Mouse (Mus musculus) urinary bladder, postnatal 10 days (tissue): ENCODE measurements around the gene Swsap1.

Experiments
- DNase-seq: peaks from one replicate; pipeline ENCODE4 v3.0.0; 2022; ENCODE audit warnings: low spot score

Swsap1 gene

DNA sequence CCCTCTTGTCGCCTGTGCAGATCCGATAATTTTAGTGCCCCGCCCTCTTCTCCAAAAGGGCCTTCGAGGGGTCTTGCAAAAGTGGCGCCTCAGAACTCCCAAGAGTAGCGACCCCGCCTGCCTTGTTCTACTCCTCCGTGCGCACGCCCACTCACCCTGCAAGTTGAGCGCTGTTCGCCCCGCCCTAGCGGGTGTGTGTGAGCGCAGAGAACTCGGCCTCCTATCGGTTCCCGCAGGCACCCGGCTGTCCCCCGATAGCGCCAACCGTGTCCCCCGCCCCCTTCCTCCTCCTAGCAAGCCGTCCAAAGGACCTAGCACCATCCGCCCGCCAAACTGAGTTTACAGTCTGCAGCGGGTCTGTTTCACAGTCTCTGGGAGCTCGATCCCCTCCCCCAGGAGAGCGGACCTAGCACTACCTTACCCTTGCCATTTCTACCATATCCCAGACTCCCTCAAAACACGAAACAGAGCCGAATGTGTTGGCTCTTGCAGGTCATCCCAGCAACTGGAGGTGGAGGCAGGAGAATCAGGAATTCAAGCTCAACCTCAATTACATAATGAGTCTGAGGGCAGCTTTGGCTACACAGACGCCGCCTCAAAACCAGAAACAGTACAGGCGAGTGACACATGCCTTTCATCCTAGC lies 7.0 kb downstream of the Swsap1 start:
- no peak for DNase-seq

DNA sequence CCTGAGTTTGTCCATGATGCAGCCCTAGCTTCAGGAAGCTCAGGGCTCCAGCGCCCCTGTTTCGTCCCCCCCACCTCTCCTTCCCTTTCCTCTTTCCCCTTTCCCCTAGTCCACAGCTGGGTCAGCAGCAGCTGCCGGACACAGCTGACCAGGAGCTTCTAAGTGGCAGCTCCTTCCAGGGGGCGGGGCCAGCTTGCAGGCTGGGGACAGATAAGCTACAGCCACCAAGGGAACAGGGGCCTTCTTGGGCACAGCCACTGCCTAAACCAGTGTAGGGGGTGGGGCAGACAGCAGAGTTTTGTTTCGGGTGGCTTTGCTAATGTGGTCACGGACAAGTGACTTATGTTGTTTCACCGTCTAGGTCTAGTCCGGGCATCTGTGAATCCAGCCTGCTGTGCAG lies 7.9 kb downstream of the Swsap1 start, which contains the start of gene Epor:
Gene Epor (minus strand): TSS at position 90 of the 400 bp plus-strand sequence.
- DNase-seq: no peak

DNA sequence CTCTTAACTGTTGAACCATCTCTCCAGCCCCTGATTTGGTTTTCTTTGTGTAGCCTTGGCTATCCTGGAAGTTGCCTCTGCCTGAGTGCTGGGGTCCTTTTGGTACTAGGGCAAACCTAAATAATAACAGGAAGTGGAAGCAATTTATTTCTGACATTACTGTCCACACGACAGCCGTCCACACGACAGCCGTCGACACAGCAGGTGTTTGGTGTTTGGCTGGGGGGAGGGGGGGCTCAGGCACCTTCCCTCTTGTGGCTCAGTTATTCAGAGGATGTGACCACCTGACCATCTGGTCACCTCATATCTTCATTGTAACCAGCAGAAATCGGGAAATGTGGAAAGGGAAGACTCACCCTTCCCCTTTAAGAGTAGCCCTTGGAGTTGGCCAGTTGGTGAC lies 13.3 kb downstream of the Swsap1 start:
- DNase-seq: no peak

DNA sequence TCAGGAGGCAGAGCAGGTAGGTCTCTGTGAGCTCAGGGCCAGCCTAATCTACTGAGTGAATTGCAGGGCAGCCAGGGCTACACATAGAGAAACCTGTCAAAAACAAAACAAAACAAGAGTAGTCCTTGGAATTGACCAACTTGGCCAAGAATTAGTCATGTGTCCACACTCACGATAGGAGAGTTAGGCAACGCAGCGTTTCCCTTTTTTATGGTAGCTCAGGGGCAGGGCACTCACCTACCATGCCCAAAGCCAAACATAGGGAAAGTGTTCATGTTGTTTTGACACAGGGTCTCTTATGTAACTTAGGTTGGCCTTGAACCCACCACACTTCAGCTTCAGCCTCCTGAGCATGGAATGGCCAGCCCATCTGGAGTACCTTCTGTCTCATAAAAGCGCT lies 13.7 kb downstream of the Swsap1 start:
- no peak for DNase-seq

DNA sequence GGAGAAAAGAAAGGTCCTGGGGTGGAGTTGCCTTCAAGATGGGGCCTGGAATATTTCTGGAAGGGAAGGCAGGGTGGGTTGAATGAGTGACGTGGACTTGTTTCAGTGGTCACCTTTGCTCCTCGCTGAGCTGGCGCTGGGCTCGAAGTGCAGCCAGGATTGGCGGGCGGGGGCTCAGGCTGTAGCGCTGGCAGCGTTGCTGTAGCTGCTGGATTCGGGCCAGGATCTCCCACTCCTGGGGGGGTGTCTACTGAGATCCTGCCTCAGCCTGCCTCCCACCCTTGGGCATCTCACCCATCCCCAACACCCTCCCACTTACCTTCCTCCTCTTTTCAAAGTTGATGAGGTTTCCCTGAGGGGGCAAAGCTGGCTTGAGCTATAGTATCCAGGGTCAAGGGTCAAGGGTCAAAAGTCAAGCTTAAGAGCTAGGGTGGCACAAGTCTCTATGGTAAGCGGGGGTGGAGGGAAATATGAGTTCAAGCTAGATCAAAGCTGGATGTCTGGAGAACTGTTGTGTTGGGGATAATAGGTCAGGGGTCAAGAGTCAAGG lies 21.1 kb downstream of the Swsap1 start:
- no peak for DNase-seq

DNA sequence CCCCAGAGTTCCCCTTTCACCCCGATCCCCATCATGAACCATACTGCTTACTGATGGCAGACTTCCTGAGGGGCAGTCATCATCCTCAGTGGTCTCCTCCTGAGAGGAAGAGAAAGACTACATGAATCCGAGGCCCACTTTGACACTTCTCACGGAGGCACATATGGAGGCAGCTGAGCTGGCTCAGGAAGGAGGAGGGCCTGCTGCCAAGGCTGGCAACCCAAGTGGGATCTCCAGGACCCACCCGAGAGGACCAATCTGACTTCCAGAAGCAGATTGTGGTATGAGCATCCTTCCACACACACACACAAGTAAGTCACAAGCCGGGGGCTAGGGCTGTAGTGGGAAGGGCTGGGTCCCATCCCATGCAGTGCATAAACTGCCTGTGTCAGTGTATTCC lies 21.8 kb downstream of the Swsap1 start:
- no peak for DNase-seq

DNA sequence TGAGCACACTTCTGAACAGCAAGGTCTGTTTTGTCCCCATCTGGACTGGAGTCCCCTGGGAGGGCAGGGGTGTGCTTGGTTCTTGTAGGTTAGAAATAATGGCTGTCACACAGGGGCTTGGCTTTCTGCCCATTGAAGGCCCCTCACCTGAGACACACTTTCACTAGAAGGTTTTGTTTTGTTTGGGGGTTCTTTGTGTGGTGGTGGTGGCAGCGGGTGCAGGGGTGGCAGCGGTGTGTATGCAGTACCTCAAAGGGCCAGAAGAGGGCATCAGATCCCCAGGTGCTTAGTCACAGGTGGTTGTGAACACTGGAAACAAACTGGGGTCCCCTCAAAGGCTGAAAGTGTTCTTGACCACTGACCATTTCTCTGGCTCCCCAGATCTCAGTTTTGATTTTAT lies 22.4 kb downstream of the Swsap1 start:
- no peak for DNase-seq

DNA sequence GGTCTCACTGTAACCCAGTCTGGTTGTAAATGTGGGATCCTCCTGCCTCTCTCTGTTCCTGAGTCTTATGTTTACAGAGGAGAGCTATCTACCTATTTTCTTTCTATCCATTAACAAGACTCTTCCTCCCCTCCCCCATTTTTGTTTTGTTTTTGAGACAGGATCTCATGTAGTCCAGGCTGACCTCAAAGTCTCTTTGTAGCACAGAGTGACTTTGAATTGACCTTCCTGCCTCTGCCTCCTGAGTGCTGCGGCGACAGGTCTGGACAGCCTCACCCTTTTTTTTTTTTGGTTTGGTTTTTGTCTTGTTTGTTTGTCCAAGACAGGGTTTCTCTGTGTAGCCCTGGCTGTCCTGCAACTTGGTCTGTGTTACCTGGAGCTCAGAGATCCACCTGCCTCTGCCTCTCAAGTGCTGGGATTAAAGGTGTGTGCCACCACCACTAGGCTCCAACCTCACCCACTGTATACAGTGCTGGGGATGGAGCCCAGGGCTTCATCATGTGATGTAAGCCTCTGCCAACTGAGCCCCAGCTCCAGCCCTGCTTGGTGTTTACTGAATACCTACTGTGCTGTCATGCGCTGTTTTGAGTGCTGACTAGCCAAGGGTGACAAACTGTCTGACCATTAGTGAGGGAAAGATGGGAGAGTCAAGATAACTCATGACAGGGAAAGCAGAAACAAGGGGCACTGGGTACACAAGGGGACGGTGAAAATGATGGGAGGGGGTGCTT lies 23.0 kb downstream of the Swsap1 start:
- DNase-seq: no peak

DNA sequence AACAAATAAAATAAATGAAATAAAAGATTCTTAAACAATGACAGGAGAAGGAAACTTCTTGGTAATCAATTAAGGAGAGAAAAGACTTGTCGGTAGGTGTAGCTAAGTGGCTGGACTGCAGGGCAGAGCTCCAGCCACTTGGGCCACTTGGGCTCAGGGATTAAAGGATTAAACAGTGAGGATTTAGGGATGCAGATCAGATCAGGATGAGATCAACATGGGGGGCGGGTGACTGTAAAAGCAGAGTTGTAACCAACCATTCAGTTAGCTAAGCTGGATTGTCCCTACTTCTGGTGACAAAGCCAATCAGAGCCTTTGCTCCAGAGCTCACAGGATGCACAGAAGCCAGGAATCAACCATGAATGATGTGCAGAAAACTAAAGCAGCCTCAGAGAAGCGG lies 28.4 kb downstream of the Swsap1 start:
- DNase-seq: no peak

DNA sequence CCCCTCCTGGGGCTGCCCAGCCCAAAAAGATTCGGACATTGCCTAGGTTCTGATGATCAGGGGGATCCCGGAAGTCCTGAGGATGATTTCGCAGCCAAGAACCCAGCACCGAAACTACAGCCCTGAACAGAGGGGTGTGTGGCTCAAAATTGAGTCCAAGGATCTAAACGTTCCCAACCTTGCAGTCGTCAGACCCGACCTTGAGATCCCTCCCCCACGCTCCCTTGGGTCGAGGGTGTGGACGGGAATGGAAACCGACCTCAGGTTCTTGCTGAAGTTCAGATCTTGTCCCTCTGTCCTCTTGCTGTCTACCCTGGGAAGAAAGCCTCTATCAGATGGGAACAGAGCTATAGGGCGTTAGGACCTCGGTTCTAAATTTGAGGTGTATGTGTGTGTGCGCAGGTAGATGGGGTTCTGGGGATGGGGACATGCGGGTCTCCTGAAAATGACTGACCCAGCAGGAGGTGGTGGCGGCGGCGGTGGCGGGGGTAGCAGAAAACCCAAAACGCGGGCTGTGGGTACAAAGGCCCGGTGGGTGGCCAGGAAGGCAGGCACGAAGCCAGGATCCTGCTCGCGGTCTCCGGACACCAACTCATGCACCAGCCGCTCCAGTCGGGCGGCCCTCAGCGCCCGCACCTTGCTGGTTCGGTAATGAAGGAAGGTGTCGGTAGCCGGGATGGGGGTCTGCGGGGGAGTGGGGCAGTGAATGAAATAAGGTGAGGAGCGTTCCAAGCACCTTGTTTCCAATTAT lies 32.2 kb downstream of the Swsap1 start:
- DNase-seq: no peak

DNA sequence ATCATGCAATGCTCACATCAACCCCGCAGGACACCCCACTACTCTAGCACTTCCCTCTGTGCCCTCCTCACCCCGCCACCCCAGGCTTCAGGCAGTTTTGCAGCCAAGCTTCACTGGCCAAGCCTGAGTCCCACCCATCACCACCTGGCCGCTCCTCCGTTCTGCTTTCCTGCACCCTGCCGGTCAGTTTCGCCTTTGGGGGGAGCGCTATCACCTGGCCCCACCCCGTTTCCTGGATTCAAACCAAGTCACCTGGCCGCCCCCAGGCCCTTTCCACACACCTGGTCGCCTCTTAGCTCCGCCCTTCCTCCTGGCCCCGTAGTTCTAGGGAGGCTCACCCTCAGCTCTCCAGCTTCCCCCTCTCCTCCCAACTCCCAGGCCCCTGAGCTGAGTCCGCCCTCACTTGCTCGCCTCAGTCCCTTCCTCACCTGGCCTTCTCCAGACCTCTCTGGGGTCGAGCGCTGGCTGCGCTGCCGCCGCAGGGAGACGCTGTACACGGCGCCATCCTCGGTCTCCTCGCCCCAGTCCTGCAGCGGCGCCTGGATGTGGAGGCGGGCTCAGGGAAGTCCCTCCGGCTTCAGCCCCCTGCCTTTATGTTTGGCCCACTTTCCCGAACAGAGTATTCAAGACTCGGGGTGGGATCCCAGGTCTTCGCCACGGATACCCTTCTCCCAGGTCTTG lies 33.0 kb downstream of the Swsap1 start:
- no peak for DNase-seq

DNA sequence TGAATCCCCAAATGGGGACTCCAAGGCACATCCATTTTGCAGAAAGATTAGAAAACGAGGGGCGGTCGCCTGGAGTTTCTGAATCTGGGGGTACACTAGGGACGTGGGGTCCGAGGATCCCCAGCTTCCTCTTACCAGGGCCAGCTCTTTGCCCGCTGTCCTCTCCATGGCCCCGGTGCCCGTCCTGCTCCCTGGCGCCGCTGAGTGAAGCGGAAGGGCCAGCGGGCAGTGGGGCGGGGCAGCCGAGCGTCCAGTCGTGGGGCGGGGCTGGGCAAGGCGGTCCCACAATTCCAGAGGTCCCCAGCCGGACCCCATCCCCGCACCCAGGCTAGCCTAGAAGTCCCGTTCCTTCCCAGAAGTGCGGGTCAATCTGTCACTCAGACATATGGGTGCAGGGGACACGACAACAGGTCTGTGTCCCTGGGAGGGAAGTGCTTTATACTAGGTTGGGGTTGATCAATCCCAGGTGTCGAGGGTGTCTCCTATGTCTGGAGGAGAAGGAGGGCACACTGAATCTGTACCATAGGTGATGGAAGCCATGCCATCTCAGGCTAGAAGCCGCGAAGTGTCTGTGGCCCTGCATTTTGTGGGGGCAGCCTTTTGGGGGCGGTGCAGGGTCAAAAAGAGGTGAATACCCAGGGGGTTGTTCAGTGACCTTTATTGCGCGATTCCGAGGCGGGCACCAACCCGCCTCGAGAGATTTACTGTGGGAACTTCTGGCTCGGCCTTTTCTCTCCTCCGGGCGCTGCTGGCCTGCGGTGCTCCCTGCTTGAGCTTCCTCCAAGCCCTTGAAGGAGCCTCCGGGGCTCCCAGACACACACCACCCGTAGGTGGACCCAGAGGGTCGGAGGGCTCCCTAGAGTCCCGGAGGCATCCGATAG lies 33.9 kb downstream of the Swsap1 start, which contains the start of gene Rgl3:
Gene Rgl3 (minus strand): TSS at position 217 of the 881 bp plus-strand sequence.
- DNase-seq: no peak

DNA sequence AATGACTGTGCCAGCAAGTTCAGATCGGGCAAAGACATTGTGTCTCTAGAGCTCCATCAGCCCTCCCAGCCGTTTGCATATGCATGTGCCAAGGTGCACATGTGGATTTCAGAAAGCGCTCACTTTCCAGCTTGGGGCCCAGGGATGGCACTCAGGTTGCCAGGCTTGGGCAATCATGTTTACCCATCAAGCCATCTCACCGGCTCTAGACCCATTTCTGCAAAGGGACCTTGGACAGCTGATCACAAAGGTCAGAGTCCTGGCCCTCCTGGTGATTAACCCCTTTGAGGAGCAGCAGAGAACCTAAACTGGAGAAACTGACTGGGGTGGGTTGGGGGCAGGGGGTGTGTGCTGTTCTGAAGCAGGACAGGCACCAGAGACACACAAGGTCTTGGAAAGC lies 36.7 kb downstream of the Swsap1 start:
- DNase-seq: no peak

DNA sequence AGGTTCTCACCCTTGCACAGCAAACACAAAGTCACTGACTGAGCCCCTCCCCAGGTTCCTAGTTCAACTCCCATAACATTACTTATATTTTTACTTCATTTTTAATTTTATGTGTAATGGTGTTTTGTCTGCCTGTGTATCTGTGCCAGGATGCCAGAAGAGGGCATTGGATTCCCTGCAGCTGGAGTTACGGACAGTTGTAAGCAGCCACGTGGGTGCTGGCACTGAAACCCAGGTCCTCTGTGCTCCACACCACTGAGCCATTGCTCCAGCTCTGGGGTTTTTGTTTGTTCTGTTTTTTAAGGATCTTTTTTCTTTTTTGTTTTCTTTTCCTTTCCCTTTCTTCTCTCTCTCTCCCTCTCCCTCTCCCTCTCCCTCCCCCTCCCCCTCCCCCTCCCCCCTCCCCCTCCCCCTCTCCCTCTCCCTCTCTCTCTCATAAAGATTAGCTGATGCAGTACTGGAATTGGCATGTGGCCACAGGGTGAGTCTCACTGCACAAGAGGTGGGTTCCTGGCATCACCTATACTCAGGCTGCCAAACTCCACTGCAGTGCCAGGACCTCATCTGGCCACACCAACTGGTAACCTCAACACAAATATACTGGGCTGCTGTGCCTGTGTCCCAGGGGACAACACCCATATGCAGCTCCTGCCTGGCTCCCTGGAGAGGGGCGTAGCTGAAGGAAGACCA lies 40.8 kb downstream of the Swsap1 start:
- no peak for DNase-seq

DNA sequence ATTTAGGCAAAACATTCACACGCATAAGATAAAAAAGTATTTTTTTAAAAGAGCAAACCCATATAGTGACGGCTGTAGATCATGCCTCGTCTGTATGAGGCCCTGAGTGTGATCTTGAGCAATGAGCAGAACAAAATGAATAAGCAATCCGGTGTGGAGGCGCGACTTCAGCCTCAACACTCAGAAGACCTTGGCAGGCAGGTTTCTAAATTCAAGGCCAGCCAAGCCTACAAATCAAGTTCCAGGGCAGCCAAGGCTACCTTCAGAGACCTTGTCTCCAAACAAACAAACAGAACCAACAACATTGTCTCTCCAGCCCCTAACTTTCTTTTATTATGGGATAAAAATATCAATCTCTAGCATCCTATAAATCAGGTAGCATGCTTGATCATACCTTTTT lies 44.7 kb downstream of the Swsap1 start:
- no peak for DNase-seq

DNA sequence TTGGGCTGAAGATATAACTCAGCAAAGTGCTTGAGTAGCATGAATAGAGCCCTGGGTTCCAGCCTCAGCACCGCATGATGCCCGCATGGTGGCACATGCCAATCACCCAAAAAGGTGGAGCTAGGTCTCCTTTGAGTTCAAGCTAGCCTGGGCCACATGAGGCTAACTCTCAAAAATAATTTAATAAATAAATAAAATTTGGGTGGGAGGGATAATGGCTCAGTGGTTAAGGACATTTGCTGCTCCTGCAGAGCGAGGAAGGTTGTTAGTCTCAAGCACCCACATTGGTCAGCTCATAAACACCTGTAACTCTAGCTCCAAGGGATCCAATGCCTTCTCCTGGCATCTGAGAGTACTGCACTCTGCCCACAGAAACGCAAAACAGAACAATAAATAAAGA lies 46.1 kb downstream of the Swsap1 start:
- no peak for DNase-seq

DNA sequence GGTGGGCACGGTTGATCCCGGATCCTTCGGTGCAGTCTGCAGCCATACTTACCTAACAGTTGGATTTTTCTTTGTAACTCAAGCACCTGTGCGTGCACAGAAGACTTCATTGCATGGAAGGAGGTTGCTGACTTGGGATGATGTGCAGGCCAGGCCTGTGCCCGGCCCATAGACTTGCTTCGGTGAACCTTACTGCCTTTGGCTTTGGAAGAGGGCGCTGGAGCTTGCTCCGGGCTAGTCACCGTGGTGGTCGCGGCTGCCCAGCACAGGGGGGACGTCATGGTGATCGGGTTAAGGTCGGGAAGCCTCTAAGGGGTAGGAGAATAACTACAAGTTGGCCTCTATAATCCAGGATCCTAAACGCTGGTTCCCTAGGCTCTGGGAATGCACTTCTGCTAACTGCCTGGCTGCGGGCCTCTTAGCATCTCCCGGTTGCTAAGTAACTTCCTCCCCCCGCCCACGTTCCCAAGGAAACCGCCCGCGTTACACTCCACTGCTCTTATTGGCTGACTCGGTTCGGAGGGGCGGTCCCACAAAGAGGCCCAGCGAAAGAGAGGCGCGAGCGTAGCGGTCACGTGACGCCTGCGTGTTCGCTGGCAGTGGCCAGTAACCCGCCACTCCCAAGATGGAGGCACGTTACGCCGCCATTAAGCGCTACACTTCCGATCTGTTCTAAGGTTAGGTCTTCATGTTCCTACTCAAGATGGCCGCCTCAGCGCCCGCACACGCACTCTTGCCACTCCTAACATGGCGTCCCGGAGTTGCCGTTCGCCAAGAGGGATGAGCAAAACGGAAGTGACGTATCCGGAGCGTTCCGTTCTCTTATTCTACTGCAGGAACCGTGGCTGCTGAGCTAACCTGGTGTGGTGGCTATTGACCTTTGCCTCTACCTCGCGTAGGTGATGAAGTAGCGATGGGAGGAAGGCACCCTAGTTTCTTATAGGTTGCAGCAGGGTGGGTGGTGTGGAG lies 46.9 kb downstream of the Swsap1 start, which contains the start of the genes Ccdc151 and Prkcsh:
Gene Ccdc151 (minus strand): TSS at position 441 of the 969 bp plus-strand sequence.
Gene Prkcsh (plus strand): TSS at position 613 of the 969 bp plus-strand sequence.
- DNase-seq: peak; percentile 97

DNA sequence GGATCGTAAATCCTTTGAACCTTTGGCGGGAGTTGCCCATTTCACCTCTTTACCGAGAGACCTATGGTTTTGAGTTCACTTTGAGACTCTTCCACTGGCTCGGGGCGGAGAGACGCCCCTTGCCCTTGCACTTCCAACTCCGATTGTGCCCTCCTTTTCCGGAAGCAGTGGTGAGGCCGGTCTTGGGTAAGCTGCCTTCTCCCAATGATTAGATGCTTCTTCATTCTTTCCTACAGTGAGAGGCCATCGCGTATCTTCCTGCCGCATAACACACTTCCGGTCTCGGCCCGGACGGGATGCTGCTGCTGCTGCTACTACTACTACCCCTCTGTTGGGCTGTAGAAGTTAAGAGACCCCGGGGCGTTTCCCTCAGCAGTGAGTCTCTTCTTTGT lies 47.6 kb downstream of the Swsap1 start:
- DNase-seq: no peak

DNA sequence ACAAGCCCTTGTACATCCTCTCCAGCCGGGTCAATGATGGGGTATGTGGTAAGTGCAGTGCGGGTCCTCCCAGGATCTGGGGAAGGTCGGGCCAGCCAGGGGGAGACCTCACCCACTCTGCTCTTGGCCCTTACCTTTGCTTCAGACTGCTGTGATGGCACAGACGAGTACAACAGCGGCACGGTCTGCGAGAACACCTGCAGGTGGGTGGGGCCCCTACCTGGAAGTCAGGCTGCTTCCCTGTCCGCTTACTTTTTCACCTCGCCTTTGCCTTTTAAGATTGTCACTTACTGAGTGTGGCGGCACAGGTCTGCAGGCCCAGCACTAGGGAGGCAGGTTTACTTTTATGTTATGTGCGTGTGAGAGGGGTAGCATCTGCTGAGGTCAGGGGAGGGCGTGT lies 49.0 kb downstream of the Swsap1 start:
- no peak for DNase-seq
